Mouse (Mus musculus) MN1 (cell line): ENCODE data around the gene Mapk7.

Experiments used
- DNase-seq: peaks from one replicate; pipeline ENCODE4 v3.0.0-alpha.2; 2016; ENCODE audit warnings: low spot score

The Mapk7 gene

DNA sequence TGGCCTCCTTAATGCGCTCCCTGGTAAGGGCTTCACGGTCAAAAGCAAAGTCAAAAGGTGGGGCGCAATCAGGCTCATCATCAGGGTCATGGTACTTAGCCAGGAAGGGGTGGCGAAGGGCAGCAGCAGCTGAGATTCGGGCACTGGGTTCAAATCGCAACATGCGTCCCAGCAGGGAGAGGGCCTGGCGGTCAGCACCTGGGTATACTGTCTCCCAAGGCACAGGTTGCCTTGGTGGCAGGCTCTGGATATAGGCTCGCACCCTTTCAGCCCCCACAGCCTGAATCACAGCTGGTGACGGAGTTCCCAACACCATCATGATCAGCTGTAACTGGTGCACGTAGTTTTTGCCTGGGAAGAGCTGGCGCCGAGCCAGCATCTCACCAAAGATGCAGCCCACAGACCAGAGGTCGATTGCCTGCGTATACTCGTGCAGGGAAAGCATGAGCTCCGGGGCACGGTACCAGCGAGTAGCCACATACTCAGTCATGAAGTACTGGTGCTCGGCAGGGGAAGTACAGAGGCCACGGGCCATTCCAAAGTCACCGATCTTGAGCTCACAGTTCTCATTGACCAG, 3.2 kb downstream of the Mapk7 start:
- DNase-seq: no peak

DNA sequence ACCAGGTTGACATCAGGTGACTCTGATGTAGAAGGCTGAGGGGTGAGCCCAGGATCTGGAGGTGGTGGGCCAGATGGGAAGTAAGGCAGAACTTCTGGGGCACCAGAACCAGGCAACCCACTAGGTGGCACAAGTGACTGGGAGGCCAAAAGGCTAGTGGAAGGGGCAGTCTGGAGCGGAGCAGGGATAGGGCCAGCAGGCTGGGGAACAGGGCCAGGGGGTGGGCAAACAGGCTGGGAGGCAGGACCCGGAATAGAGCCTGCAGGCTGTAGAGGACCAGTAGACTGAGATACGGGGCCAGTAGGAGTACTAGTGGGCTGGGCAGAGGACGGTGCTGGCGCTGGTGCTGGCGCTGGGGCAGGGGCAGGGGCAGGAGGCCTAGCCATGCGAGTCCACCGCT, 4.3 kb downstream of the Mapk7 start:
- no peak for DNase-seq

DNA sequence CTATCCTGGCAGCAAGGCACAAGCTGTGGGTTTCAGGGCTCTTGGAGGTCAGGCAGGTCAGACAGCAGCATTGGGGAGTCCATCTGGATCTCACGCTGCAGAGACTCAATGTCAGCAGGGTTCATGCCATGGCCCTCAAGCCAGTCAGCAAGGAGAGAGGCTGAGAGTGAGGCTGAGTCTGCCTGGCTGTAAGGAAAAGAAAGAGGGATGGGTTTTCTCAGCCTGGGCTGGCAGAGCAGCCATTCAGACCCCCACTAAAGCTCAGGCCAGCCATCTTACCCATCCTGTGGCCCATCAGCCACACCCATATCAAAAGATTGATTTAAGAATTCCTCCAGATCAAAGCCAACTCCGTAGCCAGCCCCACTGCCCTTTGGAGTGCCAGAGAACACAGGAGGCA, 5.1 kb downstream of the Mapk7 start:
- no peak for DNase-seq

DNA sequence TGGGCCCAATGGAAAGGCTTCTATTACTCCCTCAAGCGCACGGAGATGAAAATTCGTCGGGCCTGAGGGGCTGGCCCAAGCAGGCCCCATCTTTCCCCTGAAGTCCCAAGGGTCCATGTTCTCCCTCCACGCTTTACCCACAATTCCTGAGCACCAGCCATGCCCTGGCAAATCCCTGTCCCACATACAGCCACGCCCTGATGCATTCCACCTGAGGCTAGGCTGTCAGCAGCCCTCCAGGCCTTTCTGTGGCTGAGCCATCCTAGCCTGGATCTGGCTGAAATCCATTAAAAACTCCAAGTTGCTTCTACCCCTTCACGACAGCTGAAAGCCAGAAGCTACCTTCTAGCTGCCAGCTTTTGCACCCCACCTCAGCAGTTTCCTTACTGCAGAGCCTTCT, 6.3 kb downstream of the Mapk7 start:
- no peak for DNase-seq

DNA sequence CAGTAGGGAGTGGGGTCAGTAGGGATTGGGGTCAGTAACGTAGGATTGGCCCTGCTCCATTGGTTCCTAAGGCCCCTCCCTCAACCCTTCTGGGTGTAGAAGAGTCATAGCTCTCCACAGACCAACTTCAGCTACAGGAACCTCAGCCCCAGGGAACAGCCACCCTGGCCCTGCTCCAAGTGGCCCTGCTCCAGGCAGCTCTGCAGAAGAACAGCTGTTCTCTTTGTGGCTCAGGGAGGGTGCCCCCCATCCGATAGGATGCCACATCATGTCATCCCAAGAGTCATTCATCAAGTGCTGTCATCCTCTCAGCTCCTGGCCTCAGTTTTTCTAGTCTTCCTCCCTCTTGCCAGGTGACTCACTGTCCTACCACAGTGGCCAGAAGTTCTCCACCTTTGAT, 6.8 kb downstream of the Mapk7 start:
- peak; percentile 77 for DNase-seq

DNA sequence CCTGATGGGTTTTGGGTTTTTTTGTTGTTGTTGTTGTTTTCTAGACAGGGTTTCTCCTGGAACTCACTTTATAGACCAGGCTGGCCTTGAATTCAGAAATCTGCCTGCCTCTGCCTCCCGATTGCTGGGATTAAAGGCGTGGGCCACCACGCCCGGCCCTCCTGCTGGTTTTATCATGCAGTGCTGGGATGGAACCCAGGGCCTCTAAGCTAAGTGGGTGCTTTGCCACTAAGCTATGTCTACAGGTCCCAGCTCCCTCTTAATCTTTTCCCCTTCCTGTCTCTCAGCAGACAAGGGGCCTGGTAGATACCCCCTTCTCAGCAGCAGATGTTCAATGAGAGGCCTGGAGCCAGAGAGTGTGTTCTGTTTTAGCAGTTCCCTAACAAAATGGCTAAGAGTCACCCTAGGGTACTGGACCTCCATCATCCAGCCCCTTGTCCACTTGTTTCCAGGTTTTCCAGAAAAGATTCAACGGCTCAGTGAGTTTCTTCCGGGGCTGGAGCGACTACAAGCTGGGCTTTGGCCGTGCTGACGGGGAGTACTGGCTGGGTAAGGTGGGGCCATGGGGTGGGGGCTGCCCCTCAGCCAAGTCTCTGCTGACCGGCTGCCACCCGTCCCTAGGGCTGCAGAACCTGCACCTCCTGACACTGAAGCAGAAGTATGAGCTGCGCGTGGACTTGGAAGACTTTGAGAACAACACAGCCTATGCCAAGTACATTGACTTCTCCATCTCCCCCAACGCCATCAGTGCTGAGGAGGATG, 7.6 kb downstream of the Mapk7 start:
- DNase-seq: no peak

DNA sequence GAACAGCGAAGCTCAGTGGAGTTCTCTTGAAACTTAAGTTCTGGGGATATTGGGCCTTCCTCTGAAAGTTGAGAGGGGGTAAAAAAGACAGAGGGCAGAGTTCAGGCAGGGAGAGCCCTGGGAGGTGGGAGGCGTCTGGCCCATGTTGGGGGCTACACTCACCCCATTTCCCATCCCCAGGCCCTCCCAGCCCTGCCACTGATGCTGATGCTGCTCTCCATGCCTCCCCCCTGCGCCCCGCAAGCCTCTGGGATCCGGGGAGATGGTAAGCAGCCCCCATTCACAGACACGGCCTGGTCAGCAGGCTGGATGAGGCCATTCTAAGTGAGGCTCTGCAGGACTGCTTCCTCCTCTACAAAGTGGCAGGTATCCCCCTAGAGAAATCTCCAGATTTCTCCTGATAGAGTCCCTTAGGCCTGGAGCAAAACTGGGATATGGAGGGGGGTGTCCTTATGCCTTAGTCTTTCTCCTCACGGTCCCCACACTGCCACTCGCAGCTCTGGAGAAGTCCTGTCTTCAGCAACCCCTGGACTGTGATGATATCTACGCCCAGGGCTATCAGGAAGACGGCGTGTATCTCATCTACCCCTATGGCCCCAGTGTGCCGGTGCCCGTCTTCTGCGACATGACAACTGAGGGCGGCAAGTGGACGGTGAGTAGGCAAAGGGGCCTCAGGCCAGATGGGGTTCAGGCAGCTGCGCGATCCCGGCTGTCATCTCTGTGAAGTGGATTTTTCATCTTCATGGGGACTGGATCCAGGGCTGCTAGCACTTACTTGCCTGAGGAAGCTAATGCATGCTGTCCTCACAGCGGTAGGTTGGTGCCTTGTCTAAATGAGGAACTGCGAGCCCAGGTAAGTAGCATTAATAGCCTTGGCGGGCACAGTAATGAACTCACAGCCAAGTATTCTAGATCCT, 8.4 kb downstream of the Mapk7 start:
- no peak for DNase-seq

DNA sequence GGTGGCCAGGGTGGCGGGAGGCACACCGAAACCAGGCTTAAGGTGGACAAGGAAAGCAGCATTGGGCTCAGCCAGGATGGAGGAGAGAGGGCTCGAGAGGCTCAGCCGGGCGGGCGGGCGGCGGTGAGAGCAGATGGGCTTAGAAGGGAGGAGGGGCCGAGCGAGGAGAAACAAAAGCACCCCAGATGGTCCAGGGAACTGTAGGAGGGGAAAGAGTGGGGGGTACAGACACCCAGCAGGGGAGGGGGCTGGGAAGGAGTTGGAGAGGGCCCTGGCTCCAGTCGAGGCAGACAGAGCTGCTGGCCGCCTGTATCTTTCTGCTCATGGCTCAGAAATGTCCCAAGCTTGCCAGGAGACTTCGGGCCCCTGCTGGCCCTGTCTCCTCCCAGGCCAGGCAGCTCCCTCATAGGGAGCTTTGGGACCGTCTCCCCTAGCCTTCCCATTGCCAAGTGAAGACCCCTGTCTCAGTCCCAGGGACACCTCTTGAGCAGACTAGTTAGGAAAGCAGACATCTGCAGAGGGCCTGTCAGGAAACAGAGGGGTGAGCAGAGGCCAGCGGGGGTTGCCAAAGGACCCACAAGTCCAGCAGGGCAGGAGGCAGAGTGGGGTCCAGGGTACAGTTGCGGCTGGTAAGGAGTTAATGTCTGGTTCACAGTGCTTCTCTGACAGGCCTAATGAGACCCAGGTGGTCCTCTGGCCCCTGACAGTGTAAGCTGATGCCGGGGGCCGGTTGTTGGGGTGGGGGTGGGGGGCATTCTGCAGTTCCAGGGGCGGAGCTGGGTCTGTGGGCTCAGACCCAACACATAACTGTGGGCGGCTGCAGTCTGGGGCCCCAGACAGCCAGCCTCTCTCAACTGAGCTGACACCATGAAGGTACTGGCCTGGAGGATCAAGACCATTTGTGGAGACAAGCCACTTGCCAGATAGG, 9.3 kb downstream of the Mapk7 start, which contains the start of gene Mfap4:
TSS of gene Mfap4 (plus strand) at position 819 of the 928 bp plus-strand sequence.
- no peak for DNase-seq

DNA sequence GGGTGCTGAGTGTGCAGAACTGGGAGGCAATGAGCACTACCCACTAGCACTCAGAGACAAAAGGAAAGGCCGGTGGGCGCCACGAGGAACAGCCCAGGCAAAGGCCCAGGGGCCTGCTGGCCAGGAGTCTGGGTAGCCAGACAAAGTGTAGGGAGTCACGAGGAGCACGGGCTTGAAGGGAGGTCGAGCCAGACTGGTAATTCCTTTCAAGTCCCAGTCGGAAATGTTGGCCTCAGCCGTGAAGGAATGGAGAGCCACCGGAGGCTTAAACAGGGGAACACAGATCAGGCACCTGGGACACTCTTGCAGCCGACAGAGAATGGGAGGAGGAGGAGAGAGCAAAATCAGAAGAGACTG, 10.0 kb downstream of the Mapk7 start:
- no peak for DNase-seq

DNA sequence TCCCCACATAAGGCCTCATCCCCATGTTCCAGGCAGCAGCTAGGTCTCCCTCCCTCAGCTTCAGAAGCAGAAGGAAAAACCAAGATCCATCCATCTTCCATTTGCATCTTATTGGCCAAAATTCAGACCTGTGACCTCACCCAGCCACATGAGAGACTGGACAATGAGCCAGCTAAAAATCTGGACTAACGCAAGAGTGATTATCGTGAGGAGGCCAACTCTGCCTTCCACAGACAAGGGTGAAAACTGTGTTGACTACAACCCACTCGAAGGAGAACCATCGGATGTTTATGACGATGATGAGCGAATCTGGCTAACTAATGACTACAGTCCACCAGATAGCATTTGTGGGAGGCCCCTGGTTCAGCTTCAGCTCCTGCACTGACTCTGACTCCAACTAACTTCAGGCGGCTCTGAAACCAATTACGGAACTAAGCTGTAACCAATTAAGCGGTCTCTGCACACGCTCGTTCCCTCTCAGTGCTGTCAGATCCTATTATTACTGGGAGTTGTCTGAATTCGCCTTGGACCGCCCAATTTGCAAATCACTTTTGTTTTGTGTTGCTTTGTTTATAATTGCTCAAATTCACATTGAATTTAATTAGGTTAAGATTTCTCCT, 10.9 kb downstream of the Mapk7 start:
- peak; percentile 67 for DNase-seq

DNA sequence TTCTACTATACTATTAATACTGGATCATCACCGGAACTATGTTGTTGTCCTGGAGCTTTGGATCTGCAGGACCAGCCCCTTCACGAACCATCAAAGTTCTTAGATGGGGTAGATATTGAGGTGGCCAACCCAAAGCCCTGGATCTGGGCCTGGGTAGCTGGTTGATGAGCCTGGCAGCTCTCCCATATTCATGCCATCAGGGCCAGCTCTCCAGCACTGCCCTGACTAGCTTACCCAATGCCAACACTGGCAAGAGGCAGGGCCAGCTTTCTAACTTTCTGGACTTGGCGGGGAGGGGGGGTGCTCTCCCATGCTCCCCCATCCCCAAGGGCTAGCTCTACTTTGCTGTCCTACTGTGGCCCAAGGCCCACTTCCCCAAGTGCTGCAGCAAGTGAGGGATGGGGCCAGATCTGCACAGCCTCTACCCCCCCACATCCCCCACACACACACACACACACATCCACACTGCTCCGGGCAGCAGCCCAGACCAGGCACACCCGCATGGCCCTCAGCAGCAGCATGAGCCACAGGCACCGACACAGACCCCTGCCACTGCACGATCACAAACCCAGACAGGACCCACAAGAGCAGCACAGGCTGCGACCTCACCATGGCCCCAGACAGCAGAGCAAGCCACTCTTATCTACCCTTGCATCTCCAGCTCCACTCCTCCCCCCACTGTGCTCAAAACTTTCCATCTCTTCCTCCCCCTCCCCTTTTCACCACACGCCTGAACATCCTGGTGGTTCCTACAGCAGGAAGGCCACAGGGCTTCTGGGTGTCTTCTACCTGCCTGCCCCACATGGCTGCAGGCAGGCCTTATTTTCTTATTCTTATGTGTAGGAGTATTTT, 12.7 kb downstream of the Mapk7 start:
- DNase-seq: peak; percentile 21

DNA sequence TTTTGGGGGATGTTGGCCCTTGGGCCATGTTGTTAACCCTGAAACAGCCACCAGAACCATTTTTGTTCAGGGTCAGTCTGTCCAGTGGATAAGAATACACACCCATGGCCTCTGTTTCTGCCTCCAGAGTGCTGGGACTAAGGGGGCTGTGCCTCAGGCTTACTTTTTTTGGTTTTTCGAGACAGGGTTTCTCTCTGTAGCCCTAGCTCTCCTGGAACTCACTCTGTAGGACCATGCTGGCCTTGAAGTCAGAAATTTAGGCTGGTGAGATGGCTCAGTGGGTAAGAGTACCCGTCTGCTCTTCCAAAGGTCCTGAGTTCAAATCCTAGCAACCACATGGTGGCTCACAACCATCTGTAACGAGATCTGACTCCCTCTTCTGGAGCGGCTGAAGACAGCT, 15.4 kb downstream of the Mapk7 start:
- DNase-seq: no peak

DNA sequence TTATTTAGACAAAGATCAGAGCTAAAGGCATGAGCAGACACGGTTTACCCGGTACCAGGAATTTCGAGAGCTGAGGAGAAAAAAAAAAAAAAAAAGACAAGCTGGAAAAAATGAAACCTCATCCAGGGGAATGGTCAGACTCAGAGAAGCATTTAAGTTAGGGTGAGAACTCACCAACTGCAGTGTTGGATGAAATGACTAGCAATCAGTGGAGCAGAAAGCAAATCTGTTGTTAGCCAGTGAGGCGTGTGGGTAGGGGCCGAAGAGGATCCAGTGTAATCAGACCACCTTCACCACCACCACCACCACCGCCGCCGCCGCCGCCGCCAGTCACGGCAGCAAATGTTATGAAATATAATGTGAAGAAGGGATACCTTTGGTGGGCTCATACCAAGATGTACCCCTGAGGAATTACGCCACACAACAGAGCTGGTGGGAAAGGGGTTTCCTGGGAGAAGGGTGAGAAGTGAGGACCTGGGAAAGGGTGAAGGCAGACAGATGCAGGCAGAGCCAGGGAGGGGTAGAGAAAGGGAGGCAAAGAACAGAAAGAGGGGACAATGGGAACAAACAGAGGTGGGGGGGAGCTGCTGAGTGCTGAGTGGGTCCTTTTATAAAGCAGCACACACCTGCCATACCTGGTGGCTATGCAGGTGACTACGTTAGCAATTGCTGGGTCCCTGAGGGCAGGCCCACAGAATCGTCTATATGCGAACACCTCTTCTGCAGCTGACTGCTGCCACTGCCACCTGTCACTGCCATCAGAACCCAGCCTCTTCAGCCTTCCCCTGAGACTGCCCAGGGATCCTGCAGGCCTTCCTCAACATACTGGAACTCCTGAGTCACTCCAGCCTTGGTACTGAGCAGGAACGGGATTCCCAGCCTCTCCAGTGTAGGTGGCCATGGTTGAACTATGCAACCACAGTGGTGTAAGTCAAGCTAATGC, 16.4 kb downstream of the Mapk7 start:
- DNase-seq: no peak

DNA sequence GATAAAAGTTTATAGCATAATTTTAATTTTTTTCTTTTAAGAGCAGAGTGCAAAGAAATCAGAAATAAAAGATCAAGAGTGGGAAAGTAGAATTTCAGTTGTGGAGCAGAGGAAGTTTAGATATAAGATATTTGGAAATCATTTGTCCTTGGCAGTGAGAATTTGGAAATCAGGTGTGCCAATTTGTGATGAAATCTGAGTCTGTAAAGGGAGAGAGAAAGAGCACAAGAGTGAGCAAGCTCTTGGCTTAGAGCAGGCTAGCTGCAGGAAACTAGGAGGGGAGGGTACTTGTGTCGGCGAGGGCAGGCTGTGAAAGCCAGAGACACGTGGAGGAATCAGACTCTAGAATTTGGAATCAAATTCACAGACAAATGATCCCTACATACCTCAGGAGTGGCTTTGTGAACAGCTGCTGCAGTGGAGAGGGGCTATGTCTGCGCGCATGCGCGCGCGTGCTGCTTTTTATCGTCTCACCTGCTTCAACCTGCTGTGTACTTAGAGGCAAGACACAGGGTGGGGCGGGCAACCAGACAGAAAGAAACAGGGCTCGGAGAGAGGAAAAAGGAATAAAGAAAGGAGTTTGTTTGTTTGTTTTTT, 17.3 kb downstream of the Mapk7 start:
- DNase-seq: no peak

DNA sequence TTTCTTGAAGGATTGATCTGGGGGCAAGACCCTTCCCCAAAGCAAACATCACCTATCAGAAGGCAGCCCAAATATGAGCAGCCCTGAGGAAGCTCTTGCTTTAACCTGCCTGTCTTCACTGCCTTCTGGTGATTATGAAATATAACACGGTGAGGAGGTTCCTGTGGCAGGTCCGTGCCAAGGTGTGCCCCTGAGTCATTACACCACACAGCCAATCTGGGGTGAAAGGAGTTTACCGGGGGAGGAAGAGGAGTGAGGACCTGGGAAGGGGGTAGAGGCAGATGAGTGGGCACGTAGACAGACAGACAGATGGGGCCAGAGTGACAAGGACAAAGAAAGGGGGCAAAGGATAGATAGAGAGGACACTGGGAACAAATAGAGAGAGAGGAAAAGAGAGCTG, 20.6 kb downstream of the Mapk7 start:
- no peak for DNase-seq

DNA sequence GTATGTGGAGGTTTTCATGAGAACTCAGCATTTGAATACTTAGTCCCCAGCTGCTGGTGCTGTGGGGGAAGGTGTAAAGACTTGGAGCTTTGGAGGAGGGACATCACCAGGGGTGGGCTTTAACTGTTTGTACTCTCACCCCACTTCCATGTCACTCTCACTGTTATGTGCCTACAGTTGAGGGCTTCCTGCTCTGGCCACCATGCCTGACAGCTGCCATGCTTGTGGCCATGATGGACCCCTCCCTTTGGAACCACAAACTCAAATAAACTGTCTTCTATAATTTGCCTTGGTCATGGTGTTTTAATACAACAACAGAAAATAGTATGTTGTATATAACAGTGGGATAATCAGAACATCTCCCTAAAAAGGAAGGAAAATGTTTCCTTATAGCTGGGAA, 23.3 kb downstream of the Mapk7 start:
- no peak for DNase-seq

DNA sequence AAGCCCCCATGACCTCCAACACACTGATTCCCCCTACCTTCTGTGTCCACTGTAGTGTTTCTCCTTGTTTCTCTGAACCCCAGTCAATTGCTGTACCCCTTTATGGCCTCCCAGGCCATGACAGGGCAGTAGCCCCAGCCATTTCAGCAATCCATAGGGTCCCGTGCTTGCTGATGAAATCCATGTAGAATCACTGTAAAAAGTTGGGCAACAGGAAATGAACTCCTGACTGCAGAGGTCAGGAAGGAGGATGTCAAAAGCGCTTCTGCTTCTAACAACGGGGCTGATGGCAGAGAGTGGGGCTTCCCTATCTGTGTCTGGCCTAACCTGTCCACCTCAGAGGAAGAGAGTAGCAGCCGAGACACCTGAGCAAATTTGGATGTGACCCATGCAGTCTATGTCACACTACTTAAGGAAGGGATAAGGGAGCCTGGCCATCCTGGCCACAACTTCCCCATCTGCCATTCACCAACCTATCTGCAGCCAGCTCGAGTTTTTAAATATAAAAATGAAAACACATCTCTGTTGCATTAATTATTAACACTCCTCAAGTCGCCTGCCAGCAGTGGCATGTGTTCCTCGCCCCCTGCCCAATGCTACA, 24.8 kb downstream of the Mapk7 start:
- no peak for DNase-seq

DNA sequence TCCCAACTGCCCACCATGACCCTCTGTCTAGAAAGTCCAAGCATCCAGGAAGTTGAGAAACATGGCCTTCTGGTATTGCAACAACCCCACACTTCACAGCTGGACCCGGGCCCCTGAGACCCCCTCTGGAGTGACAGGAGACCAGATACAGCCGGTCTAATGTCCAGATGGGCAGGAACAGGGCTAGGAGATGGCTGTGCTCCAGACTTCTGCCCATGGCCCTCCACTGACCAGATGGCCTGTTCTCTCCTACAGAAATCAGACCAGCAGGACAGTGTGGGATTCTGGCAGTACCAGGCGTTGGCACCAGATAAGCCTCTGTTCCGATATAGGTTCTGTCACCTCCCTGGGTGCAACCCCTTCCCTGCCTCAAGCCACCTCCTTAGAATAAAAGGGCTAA, 25.7 kb downstream of the Mapk7 start:
- DNase-seq: peak; percentile 49

DNA sequence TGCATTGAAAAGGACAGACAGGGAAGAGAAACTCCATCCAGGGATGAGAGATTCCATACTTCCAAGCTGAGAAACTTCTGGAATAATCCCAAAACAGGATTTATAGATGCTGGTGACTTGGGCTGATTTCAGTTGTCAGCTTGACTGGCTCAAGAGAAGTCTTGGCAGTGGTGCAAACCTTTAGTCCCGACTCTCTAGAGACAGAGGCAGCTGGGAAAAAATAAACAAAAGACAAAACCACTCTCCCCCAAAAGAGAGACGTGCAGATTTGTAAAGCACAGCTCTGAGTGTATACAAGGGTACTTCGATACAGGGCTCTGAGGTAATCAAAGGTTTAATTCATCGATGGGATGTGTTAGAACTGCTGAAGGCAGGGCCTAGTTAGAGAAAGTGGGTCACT, 28.8 kb downstream of the Mapk7 start:
- DNase-seq: no peak
